Comparison of ENCODE assay signal across 8 mouse cellular contexts in genomic region chr2:118761906-118762783, GRCm38 (mm10). TPM values are rescaled to one million over a fixed set of nuclear protein-coding genes. Genes with fewer than 3 reads are reported as not detected.
DNase-seq lines count a peak whose midpoint lies in the region; ATAC-seq and TF ChIP-seq lines count a peak whose summit lies in the region.

Gene Ccdc9b (minus strand): TSS chr2:118762661.

- TF ChIP-seq CTCF in cortical plate, adult 2 months (IDR thresholded peaks at IDR 0.05; ENCODE audit: extremely low read depth, insufficient read depth, low read length) = no peak

- no peaks in the 10 kb centered on the region for H3K9me3 ChIP-seq in hindbrain, embryonic 16.5 days (ENCODE audit: control insufficient read depth, low read length)

- peak within 1 kb of the TSS; percentile 66 for H3K9ac ChIP-seq in hindbrain, embryonic 16.5 days (ENCODE audit: low read depth, low read length)

- H3K4me3 ChIP-seq in cortical plate, adult 2 months (ENCODE audit: insufficient read depth, low read length) = peak within 1 kb of the TSS; percentile 26
- peak within 1 kb of the TSS; percentile 20 for H3K4me3 ChIP-seq in hindbrain, embryonic 16.5 days (ENCODE audit: low read length)

- peak; percentile 95 for DNase-seq in adipocyte (ENCODE audit: low spot score)
- DNase-seq in gastrocnemius, postnatal 10 days = peak; percentile 90
- DNase-seq in left cerebral cortex, adult 8-10 months (ENCODE audit: low spot score in 2 of 2) = peak; percentile 77 to 84
- peak; percentile 95 to 97 for DNase-seq in lung, postnatal 4 days
- DNase-seq in right cerebral cortex, adult 2 months (ENCODE audit: low spot score in 2 of 2) = peak; percentile 84 to 88
- DNase-seq in urinary bladder, postnatal 36 days (ENCODE audit: low spot score in 2 of 2) = peak; percentile 91 to 96

- no peaks in the 10 kb centered on the region for H3K27me3 ChIP-seq in hindbrain, embryonic 16.5 days (replicated peaks; ENCODE audit: control insufficient read depth, insufficient read depth, low read length)

- H3K27ac ChIP-seq in cortical plate, adult 2 months (ENCODE audit: insufficient read depth, low read length) = peak within 1 kb of the TSS; percentile 96
- H3K27ac ChIP-seq in hindbrain, embryonic 16.5 days (ENCODE audit: low read depth, low read length) = peak within 1 kb of the TSS; percentile 91

- no peaks in the 10 kb centered on the region for H3K36me3 ChIP-seq in hindbrain, embryonic 16.5 days (ENCODE audit: control insufficient read depth, insufficient read depth, low read length)

- WGBS in hindbrain, embryonic 16.5 days = 2% methylated on average over 29 of the region's 29 CpGs

- peak; percentile 81 for ATAC-seq in hindbrain, embryonic 16.5 days

- H3K4me2 ChIP-seq in hindbrain, embryonic 16.5 days (ENCODE audit: low read length) = peak within 1 kb of the TSS; percentile 51

- TF ChIP-seq POLR2A in cortical plate, adult 2 months (IDR thresholded peaks at IDR 0.05; ENCODE audit: extremely low read depth, insufficient read depth, low read length) = no peak

- H3K4me1 ChIP-seq in cortical plate, adult 2 months (ENCODE audit: control insufficient read depth, insufficient read depth, low read length) = peaks cover 8% of the 10 kb centered on the region
- H3K4me1 ChIP-seq in hindbrain, embryonic 16.5 days (ENCODE audit: control insufficient read depth, insufficient read depth, low read depth, low read length) = peaks cover 31% of the 10 kb centered on the region

RNA-seq across cellular contexts. Expression of gene Ccdc9b, which starts in this region (rescaled TPM):
- polyA plus RNA-seq in cortical plate, adult 2 months (2012; rRNA removed) = 3.5 and 4.2 TPM in 2 replicates
- total RNA-seq in gastrocnemius, postnatal 10 days (2021) = 1 to 10 TPM; 5.7 to 8.5 TPM
- polyA plus RNA-seq in hindbrain, embryonic 16.5 days (2015; fragmentation: Nextera tagmentation; extraction: Ambion mirVana) = 1.0 and 1.3 TPM in 2 replicates
- 1 to 10 TPM; 4.2 to 6.3 (median 5.7) TPM for total RNA-seq in left cerebral cortex, adult 8-10 months (2022)

Comparison
In these comparisons a context has a peak if more than half of its experiments do, and no peak if none do; other contexts are left out.
1. Peak in every context shown above with its lines: DNase-seq, ATAC-seq, H3K4me3 ChIP-seq and H3K27ac ChIP-seq.